Mouse (Mus musculus) lung, embryonic 14.5 days (tissue): Measurements from ENCODE around the gene Atrnl1. TPM values are rescaled to one million over a fixed set of nuclear protein-coding genes. Genes with fewer than 3 reads are reported as not detected.
A peak's percentile ranks its signal among the peaks of the same experiment; 100 is the strongest.

Source experiments
- ATAC-seq: fragments of 200-750 bp; cut with Nextera tagmentation; 2 replicates; pipeline ENCODE4 v1.8.0; 2017; ENCODE audit warnings: mild to moderate bottlenecking, moderate TSS enrichment, moderate library complexity; ENCODE audit not compliant: insufficient read depth
- DNase-seq: peaks from one replicate; pipeline ENCODE4 v3.0.0-alpha.2; 2015
- H3K27ac ChIP-seq: fragments of 300-500 bp; sonication (generic); 2 replicates; pipeline ENCODE4 v1.5.1; 2014; ENCODE audit warnings: low read depth, mild to moderate bottlenecking, moderate library complexity
- H3K27me3 ChIP-seq: fragments of 300-500 bp; sonication (generic); 2 replicates; pipeline ENCODE4 v1.6.1; 2014; ENCODE audit warnings: low read length, control low read depth; ENCODE audit not compliant: insufficient read depth
- H3K36me3 ChIP-seq: fragments of 300-500 bp; sonication (generic); 2 replicates; pipeline ENCODE4 v1.6.1; 2014; ENCODE audit warnings: control low read depth; ENCODE audit not compliant: insufficient read depth
- H3K4me1 ChIP-seq: fragments of 300-500 bp; sonication (generic); 2 replicates; pipeline ENCODE4 v1.6.1; 2014; ENCODE audit warnings: antibody characterized with exemption, control low read depth; ENCODE audit not compliant: insufficient read depth
- H3K4me2 ChIP-seq: fragments of 300-500 bp; sonication (generic); 2 replicates; pipeline ENCODE4 v1.6.1; 2014; ENCODE audit warnings: mild to moderate bottlenecking
- H3K4me3 ChIP-seq: fragments of 300-500 bp; sonication (generic); 2 replicates; pipeline ENCODE4 v1.5.1; 2014; ENCODE audit warnings: low read depth, low read length
- H3K9ac ChIP-seq: fragments of 300-500 bp; sonication (generic); 2 replicates; pipeline ENCODE4 v1.6.1; 2014
- H3K9me3 ChIP-seq: fragments of 300-500 bp; sonication (generic); 2 replicates; pipeline ENCODE4 v1.6.1; 2016; ENCODE audit warnings: low read depth, low read length, control low read depth
- CTCF ChIP-seq: IDR thresholded peaks from 2 replicates; pipeline ENCODE4 v1.5.1; 2016; ENCODE audit warnings: antibody characterized with exemption, low read depth
- WGBS: fragments of 180-500 bp; shearing (Covaris S2); extraction: QIAGEN DNeasy Blood & Tissue Kit; methylation state at CpG from one replicate; pipeline ENCODE4 v1.1.7; 2014; 5-methylcytosine and 5-hydroxymethylcytosine counted together
- polyA plus RNA-seq: library from polyadenylated mRNA; unstranded; fragments of >200 nt; fragmentation: Nextera tagmentation; extraction: Ambion mirVana; gene quantifications from 2 replicates; pipeline ENCODE4 v1.2.1, GENCODE M21; 2014

Gene Atrnl1
- polyA plus RNA-seq, 1 experiment from 2014 or later = 7.1 TPM

GRCm38 (mm10) chr19:57621814-57622213, 11.0 kb downstream of the Atrnl1 start:
- no peak overlapping the region for H3K9ac ChIP-seq
- whole genome bisulfite sequencing = 71% methylated on average over 19 of the region's 19 CpGs

GRCm38 (mm10) chr19:57625738-57626137, 14.9 kb downstream of the Atrnl1 start:
- no peak for TF ChIP-seq CTCF
- no peak overlapping the region for H3K4me2 ChIP-seq
- H3K4me3 ChIP-seq = no peak overlapping the region
- H3K27ac ChIP-seq = no peak overlapping the region
- WGBS = 88% methylated on average over 9 of the region's 9 CpGs
- no peak overlapping the region for H3K9ac ChIP-seq
- H3K4me1 ChIP-seq = no peaks in the 10 kb centered on the region
- DNase-seq (no peak), ATAC-seq (no peak)
- no peaks in the 10 kb centered on the region for H3K9me3 ChIP-seq
- H3K27me3 ChIP-seq = no peaks in the 10 kb centered on the region
- no peaks in the 10 kb centered on the region for H3K36me3 ChIP-seq

More at GRCm38 (mm10) chr19:57621814-57622213, 11.0 kb downstream of the Atrnl1 start:
- no peak for ATAC-seq
- Histone ChIP-seq H3K4me2 (no peak overlapping the region), H3K27me3 (no peaks in the 10 kb centered on the region), H3K4me1 (no peaks in the 10 kb centered on the region), H3K9me3 (no peaks in the 10 kb centered on the region), H3K36me3 (0 out of 2 replicates have a peak, but pooled peaks cover 7% of the 10 kb centered on the region), H3K27ac (no peak overlapping the region), H3K4me3 (no peak overlapping the region)
- peak; percentile 24; the same call in 1 of the 2 replicates for TF ChIP-seq CTCF
- DNase-seq = peak; percentile 9

- H3K27me3 ChIP-seq = no peaks in the 10 kb centered on the region
- no peaks in the 10 kb centered on the region for H3K4me1 ChIP-seq
- H3K4me3 ChIP-seq = no peak overlapping the region
- no peak for ATAC-seq
- WGBS = 82% methylated on average over 8 of the region's 8 CpGs
- H3K27ac ChIP-seq = no peak overlapping the region
- no peak overlapping the region for H3K9ac ChIP-seq
- H3K36me3 ChIP-seq = no peaks in the 10 kb centered on the region
- no peak overlapping the region for H3K4me2 ChIP-seq
- no peaks in the 10 kb centered on the region for H3K9me3 ChIP-seq
- DNase-seq = no peak
- TF ChIP-seq CTCF = no peak
Measured at GRCm38 (mm10) chr19:57627251-57627650, 16.4 kb downstream of the Atrnl1 start.

GRCm38 (mm10) chr19:57642536-57642935, 31.7 kb downstream of the Atrnl1 start:
- no peak for ATAC-seq
- no peaks in the 10 kb centered on the region for H3K36me3 ChIP-seq

GRCm38 (mm10) chr19:57642980-57643379, 32.1 kb downstream of the Atrnl1 start:
- ATAC-seq (no peak), DNase-seq (peak; percentile 85)
- Histone ChIP-seq H3K9ac (no peak overlapping the region), H3K9me3 (no peaks in the 10 kb centered on the region), H3K27ac (no peak overlapping the region), H3K4me3 (no peak overlapping the region), H3K4me2 (no peak overlapping the region), H3K4me1 (no peaks in the 10 kb centered on the region), H3K36me3 (no peaks in the 10 kb centered on the region), H3K27me3 (no peaks in the 10 kb centered on the region)
- peak; percentile 56 for TF ChIP-seq CTCF
- 40% methylated on average over 2 of the region's 2 CpGs for WGBS

More at GRCm38 (mm10) chr19:57642536-57642935, 31.7 kb downstream of the Atrnl1 start:
- WGBS = 93% methylated on average over 21 of the region's 21 CpGs
- no peak overlapping the region for H3K27ac ChIP-seq
- no peak overlapping the region for H3K4me3 ChIP-seq
- H3K4me2 ChIP-seq = no peak overlapping the region
- no peak for DNase-seq
- H3K4me1 ChIP-seq = no peaks in the 10 kb centered on the region
- no peaks in the 10 kb centered on the region for H3K9me3 ChIP-seq
- no peak overlapping the region for H3K9ac ChIP-seq
- no peak for TF ChIP-seq CTCF
- no peaks in the 10 kb centered on the region for H3K27me3 ChIP-seq

GRCm38 (mm10) chr19:57648202-57648943, 37.5 kb downstream of the Atrnl1 start:
- Histone ChIP-seq H3K4me1 (no peaks in the 10 kb centered on the region), H3K27me3 (no peaks in the 10 kb centered on the region), H3K27ac (no peak overlapping the region; the same call in 1 of the 2 replicates), H3K4me3 (no peak overlapping the region), H3K9me3 (no peaks in the 10 kb centered on the region), H3K4me2 (no peak overlapping the region), H3K36me3 (peaks cover 15% of the 10 kb centered on the region; the same call in 1 of the 2 replicates), H3K9ac (no peak overlapping the region)
- ATAC-seq (no peak), DNase-seq (no peak)
- no peak for TF ChIP-seq CTCF
- WGBS = 87% methylated on average over 14 of the region's 14 CpGs

GRCm38 (mm10) chr19:57648944-57649271, 38.1 kb downstream of the Atrnl1 start:
- DNase-seq = no peak

More at GRCm38 (mm10) chr19:57648944-57649271, 38.1 kb downstream of the Atrnl1 start:
- 95% methylated on average over 4 of the region's 4 CpGs for WGBS
- no peaks in the 10 kb centered on the region for H3K9me3 ChIP-seq
- TF ChIP-seq CTCF = no peak
- H3K36me3 ChIP-seq = peaks cover 15% of the 10 kb centered on the region; the same call in 1 of the 2 replicates
- no peaks in the 10 kb centered on the region for H3K27me3 ChIP-seq
- H3K4me1 ChIP-seq = no peaks in the 10 kb centered on the region
- H3K4me3 ChIP-seq = no peak overlapping the region
- no peak overlapping the region; the same call in 1 of the 2 replicates for H3K27ac ChIP-seq
- H3K4me2 ChIP-seq = no peak overlapping the region
- no peak overlapping the region for H3K9ac ChIP-seq
- ATAC-seq = no peak
